Mouse (Mus musculus): ENCODE data around the gene Nos1.

Gene Nos1

DNA sequence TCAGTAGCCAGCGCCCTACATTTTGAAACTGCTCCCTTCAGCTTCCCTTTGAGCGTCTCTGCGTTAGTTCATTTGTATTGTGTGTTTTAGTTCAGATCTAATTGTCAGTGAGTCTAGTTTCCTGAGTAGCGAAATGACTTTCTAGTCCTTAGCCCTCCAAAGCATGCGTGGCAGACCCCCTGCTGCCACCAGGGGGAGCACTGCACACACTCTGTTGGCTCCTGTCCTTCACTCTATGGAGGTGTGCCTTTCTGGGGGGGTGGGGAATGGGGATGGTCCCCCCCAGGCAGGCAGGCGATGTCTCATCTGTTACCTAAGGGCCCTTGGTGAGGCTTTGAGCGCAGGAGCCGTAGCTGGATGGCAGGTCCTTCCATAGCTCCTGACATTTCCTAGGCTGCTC lies 223.8 kb downstream of the Nos1 start:
- peak; percentile 42 to 62 for DNase-seq

DNA sequence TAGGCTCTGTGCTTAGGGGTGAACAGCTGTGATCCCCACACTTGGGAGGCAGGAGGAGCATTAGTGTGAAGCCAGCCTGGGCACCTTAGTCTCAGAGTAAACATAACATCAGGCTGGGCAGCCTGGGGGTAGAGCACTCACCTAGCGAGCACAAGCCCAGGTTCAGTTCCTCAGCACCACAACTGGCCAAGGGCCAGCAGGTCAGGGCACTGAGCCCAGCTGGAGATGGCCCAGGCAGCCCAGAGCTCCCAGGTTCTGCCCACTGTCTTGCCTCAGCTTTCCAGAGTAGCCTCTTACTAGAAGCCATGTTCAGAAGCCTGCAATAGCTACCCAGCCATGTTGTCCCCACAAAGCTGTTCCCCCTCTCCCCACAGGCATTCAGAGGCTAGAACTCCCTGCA lies 224.9 kb downstream of the Nos1 start:
- no peak for DNase-seq

GRCm38 (mm10) chr5:118008344-118008743 lies 227.5 kb downstream of the Nos1 start:
- no peak for DNase-seq
